Mouse (Mus musculus) spleen, adult 2 months (tissue): ENCODE data around the gene Fjx1.

Experiments
- CTCF ChIP-seq: fragments of 200-500 bp; IDR thresholded peaks from 2 replicates; pipeline ENCODE4 v1.5.1; 2011; ENCODE audit warnings: mild to moderate bottlenecking, inconsistent platforms; ENCODE audit not compliant: insufficient read depth, insufficient read length, insufficient replicate concordance; ENCODE audit errors: extremely low read depth
- POLR2A ChIP-seq: fragments of 200-500 bp; IDR thresholded peaks from 2 replicates; pipeline ENCODE4 v1.6.1; 2011; ENCODE audit warnings: low read depth, low read length, inconsistent platforms

DNA sequence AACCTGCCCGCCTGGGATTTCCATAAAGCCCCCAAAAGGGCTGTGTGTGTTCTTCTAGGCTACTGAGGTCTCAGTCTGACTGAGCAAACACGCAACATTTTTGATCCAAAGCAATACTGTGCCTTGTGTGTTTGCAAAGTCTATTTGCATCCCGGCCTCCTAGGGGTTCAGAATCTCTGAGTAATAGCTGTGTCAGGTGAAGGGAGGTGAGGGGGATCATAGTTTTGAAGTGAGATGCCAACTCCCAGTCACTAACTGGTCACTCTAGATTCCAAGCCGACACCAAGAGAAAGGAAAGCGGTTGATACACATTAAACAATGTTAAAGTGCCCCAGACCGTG lies 51.0 kb downstream of the Fjx1 start:
- TF ChIP-seq POLR2A (no peak), CTCF (no peak)
